9 mouse cellular contexts compared by ENCODE assay signal in the genomic region with DNA sequence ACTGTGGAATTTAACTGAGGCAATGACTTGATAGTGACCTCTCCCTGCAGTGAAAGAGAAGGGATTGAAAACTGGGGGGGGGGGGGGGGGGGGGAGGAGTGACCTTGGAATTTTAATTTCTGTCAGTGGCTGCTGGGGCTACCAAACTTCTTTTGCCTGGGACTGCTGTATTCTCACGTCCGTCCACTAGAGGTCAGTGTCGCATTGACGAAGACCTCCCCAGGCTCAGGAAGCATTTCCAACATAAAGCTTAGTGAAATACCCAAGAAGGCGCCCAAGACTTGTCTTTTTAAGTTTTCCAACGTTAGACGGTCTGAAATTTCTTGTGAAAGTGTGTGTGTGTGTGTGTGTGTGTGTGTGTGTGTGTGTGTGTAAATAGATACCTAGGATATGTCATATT.
A peak's percentile ranks its signal among the peaks of the same experiment; 100 is the strongest.
DNase-seq lines count a peak whose midpoint lies in the region; ATAC-seq and TF ChIP-seq lines count a peak whose summit lies in the region.
"Had no signal": no experiment of that assay in that cellular context is flagged by ENCODE, and none has a peak within 500 bp of the region (broad histone marks: within the 10 kb centered on the region; RNA-seq: fewer than 3 reads in every experiment).

No protein-coding gene starts in this region.

- no peak overlapping the region for H3K9ac ChIP-seq in ES-E14 (ENCODE audit: insufficient read depth, low read depth, low read length, poor library complexity, severe bottlenecking)
- H3K9ac ChIP-seq: limb, embryonic 15.5 days had no signal

- peak; percentile 61 for DNase-seq in cerebellum, adult 11 months
- DNase-seq in ES-E14 (ENCODE audit: low read depth, low spot score) = peak; percentile 65
- DNase-seq in cerebellum, adult 8-10 months = peak; percentile 73
- peak; percentile 33 to 44 for DNase-seq in gastrocnemius, adult 8-10 months (ENCODE audit: low spot score in 2 of 2)
- peak; percentile 89 to 91 for DNase-seq in kidney, postnatal 4 days
- DNase-seq in lung, postnatal 25 days (ENCODE audit: low spot score) = peak; percentile 65
- DNase-seq in spleen, adult 2 months (ENCODE audit: low read depth in 1 of 2, low spot score in 2 of 2) = peak; percentile 58 to 69

- no peaks in the 10 kb centered on the region for H3K9me3 ChIP-seq in ES-E14 (ENCODE audit: control insufficient read depth, insufficient read depth, low read depth, low read length)
- H3K9me3 ChIP-seq: limb, embryonic 15.5 days had no signal

- in situ Hi-C loops in ES-E14 (cut with MboI; ENCODE audit: low sequenced_read_pairs in 2 of 2, unreplicated experiment in 2 of 2) = loop anchor here (5.0 to 25.0 kb wide), 4 partner anchors 208 to 308 kb away; no protein-coding TSS in a partner anchor

- no peak overlapping the region for H3K27ac ChIP-seq in ES-E14 (ENCODE audit: insufficient read depth, low read depth, low read length, poor library complexity, severe bottlenecking)
- H3K27ac ChIP-seq in spleen, adult 2 months (ENCODE audit: insufficient read depth, low read length) = no peak overlapping the region
- H3K27ac ChIP-seq: limb, embryonic 15.5 days had no signal

- peak; percentile 82; the same call in 1 of the 2 replicates for TF ChIP-seq CTCF in spleen, adult 2 months (IDR thresholded peaks at IDR 0.05; ENCODE audit: extremely low read depth, insufficient read depth, insufficient read length, insufficient replicate concordance)

- no peaks in the 10 kb centered on the region for H3K27me3 ChIP-seq in spleen, adult 2 months (ENCODE audit: control insufficient read depth, insufficient read depth, low read length)
- H3K27me3 ChIP-seq: limb, embryonic 15.5 days had no signal

- TF ChIP-seq POLR2A in spleen, adult 2 months (IDR thresholded peaks at IDR 0.05; ENCODE audit: low read depth, low read length) = no peak

- no peaks in the 10 kb centered on the region for H3K36me3 ChIP-seq in ES-E14 (ENCODE audit: control insufficient read depth, insufficient read depth, low read length, poor library complexity, severe bottlenecking)
- H3K36me3 ChIP-seq in spleen, adult 2 months (ENCODE audit: control insufficient read depth, insufficient read depth, low read length) = no peaks in the 10 kb centered on the region
- H3K36me3 ChIP-seq: limb, embryonic 15.5 days had no signal

- H3K4me1 ChIP-seq in ES-E14 (ENCODE audit: control insufficient read depth in 2 of 2, insufficient read depth in 2 of 2, low read length in 2 of 2, poor library complexity in 1 of 2) = peaks cover 0 to 18% of the 10 kb centered on the region in 2 experiments; a peak in 2 of 4 replicates
- peaks cover 5% of the 10 kb centered on the region for H3K4me1 ChIP-seq in spleen, adult 2 months (ENCODE audit: control insufficient read depth, insufficient read depth, insufficient read length)

- WGBS in spleen, adult 2 months = 9% methylated on average over 7 of the region's 7 CpGs

- ATAC-seq in cerebellum, adult (ENCODE audit: insufficient number of reproducible peaks, low FRiP score, low TSS enrichment) = no peak

- H3K4me3 ChIP-seq in ES-E14 (ENCODE audit: insufficient read depth in 1 of 2, low read depth in 1 of 2, low read length in 2 of 2, poor library complexity in 1 of 2, severe bottlenecking in 1 of 2) = no peak overlapping the region
- H3K4me3 ChIP-seq in spleen, adult 2 months (ENCODE audit: extremely low read depth, insufficient read depth, insufficient read length) = no peak overlapping the region
- H3K4me3 ChIP-seq: limb, embryonic 15.5 days had no signal

TF ChIP-seq in ES-E14, 5 proteins besides CTCF, POLR2A, EP300 and RAD21:
- no peak for TF ChIP-seq CHD2 (IDR thresholded peaks at IDR 0.05; ENCODE audit: low read depth, low read length)
- no peak for TF ChIP-seq MAFK (IDR thresholded peaks at IDR 0.05; ENCODE audit: insufficient read depth, low read depth, low read length)
- TF ChIP-seq HCFC1 (IDR thresholded peaks at IDR 0.05; ENCODE audit: borderline replicate concordance, insufficient read depth, low read length) = no peak
- peak; percentile 76 for TF ChIP-seq ZC3H11A (IDR thresholded peaks at IDR 0.05; ENCODE audit: borderline replicate concordance, low read depth, low read length)
- TF ChIP-seq ZNF384 (IDR thresholded peaks at IDR 0.05; ENCODE audit: low read depth, low read length) = 0 out of 2 replicates have a peak, but pooled peaks have one; percentile 13
TF ChIP-seq in ES-E14: peak in this region for 2.

Comparison
In these comparisons a context has a peak if more than half of its experiments do, and no peak if none do; other contexts are left out.
1. DNase-seq: peak in every context shown above with its lines; median percentile 90 in kidney, postnatal 4 days; 73 in cerebellum, adult 8-10 months; 65 in ES-E14; 65 in lung, postnatal 25 days; 64 in spleen, adult 2 months; 61 in cerebellum, adult 11 months; 38 in gastrocnemius, adult 8-10 months.